Mouse (Mus musculus): ENCODE results near the gene Lmod2. TPM values are rescaled to one million over a fixed set of nuclear protein-coding genes. Genes with fewer than 3 reads are reported as not detected.

Lmod2 gene
- polyA plus RNA-seq, 1 experiment from 2014 or later = not detected

DNA sequence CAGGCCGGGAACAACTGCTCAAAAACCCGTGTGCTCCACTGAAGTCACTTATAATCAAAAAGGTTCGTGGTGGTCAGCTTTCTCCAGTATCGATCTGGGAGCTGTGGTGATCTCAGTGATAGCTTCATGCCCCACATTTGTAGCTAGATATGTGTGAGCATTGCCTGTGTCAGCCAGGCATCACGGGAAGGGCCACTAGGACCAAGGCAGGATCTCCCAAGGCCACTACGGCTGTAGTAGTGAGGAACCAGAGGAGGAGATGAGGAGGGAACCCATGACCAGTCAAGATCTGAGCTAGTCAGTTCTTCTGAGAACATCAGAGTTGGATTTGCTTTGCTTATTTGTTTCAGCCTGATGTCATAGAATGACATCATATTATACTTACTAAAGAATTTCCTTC is 1.6 kb downstream of the Lmod2 start:
- no peaks in the 10 kb centered on the region for H3K27me3 ChIP-seq (ENCODE audit: control insufficient read depth, insufficient read depth, low read depth, low read length)
- no peaks in the 10 kb centered on the region for H3K36me3 ChIP-seq (ENCODE audit: control insufficient read depth, insufficient read depth, low read length)
- H3K4me1 ChIP-seq (ENCODE audit: control insufficient read depth, insufficient read depth, low read length) = no peaks in the 10 kb centered on the region
- no peak overlapping the region for H3K4me3 ChIP-seq (ENCODE audit: low read depth, low read length)
- no peaks in the 10 kb centered on the region for H3K9me3 ChIP-seq (replicated peaks; ENCODE audit: control insufficient read depth, low read length, poor library complexity, severe bottlenecking)
- no peak overlapping the region for H3K9ac ChIP-seq (ENCODE audit: low read depth, low read length)
- no peak for ATAC-seq
- WGBS = 95% methylated on average over 6 of the region's 6 CpGs
- no peak overlapping the region for H3K27ac ChIP-seq (ENCODE audit: low read length)
- no peak overlapping the region for H3K4me2 ChIP-seq (ENCODE audit: low read length)

DNA sequence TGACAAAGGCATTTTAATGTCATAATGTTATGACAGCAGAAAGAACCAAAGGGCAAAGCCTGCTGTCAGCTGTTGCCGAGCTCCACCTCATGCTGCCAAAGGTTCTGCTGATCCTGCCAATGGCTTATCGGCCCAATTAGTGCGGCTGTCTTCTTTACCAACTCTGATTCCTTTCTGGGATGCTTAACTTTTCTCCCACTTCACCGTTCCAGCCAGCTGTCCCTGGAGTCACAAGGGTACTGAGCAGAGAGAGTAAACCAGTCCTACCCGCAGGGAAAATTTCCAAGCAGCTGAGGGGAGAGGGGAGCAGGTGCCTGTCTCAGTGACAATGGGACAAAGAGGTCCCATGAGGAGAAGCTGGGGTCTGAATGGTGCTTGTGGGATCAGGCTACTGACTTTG is 2.1 kb downstream of the Lmod2 start:
- Histone ChIP-seq H3K4me3 (ENCODE audit: low read depth, low read length) (no peak overlapping the region), H3K36me3 (ENCODE audit: control insufficient read depth, insufficient read depth, low read length) (no peaks in the 10 kb centered on the region), H3K27ac (ENCODE audit: low read length) (no peak overlapping the region), H3K4me2 (ENCODE audit: low read length) (no peak overlapping the region), H3K27me3 (ENCODE audit: control insufficient read depth, insufficient read depth, low read depth, low read length) (no peaks in the 10 kb centered on the region), H3K9ac (ENCODE audit: low read depth, low read length) (no peak overlapping the region), H3K9me3 (replicated peaks; ENCODE audit: control insufficient read depth, low read length, poor library complexity, severe bottlenecking) (no peaks in the 10 kb centered on the region), H3K4me1 (ENCODE audit: control insufficient read depth, insufficient read depth, low read length) (no peaks in the 10 kb centered on the region)
- ATAC-seq = no peak
- 77% methylated on average over 5 of the region's 5 CpGs for WGBS

- ATAC-seq = no peak
- 95% methylated on average over 6 of the region's 6 CpGs for WGBS
- H3K36me3 ChIP-seq (ENCODE audit: control insufficient read depth, insufficient read depth, low read length) = no peaks in the 10 kb centered on the region
- H3K9ac ChIP-seq (ENCODE audit: low read depth, low read length) = no peak overlapping the region
- no peaks in the 10 kb centered on the region for H3K9me3 ChIP-seq (replicated peaks; ENCODE audit: control insufficient read depth, low read length, poor library complexity, severe bottlenecking)
- no peak overlapping the region for H3K27ac ChIP-seq (ENCODE audit: low read length)
- H3K4me2 ChIP-seq (ENCODE audit: low read length) = no peak overlapping the region
- no peaks in the 10 kb centered on the region for H3K27me3 ChIP-seq (ENCODE audit: control insufficient read depth, insufficient read depth, low read depth, low read length)
- H3K4me3 ChIP-seq (ENCODE audit: low read depth, low read length) = no peak overlapping the region
- no peaks in the 10 kb centered on the region for H3K4me1 ChIP-seq (ENCODE audit: control insufficient read depth, insufficient read depth, low read length)
Observed at GRCm38 (mm10) chr6:24600134-24600533, 2.6 kb downstream of the Lmod2 start.

GRCm38 (mm10) chr6:24600726-24601125 is 3.2 kb downstream of the Lmod2 start:
- Histone ChIP-seq H3K4me3 (ENCODE audit: low read depth, low read length) (no peak overlapping the region), H3K36me3 (ENCODE audit: control insufficient read depth, insufficient read depth, low read length) (no peaks in the 10 kb centered on the region), H3K9me3 (replicated peaks; ENCODE audit: control insufficient read depth, low read length, poor library complexity, severe bottlenecking) (no peaks in the 10 kb centered on the region), H3K4me1 (ENCODE audit: control insufficient read depth, insufficient read depth, low read length) (no peaks in the 10 kb centered on the region), H3K27ac (ENCODE audit: low read length) (no peak overlapping the region), H3K4me2 (ENCODE audit: low read length) (no peak overlapping the region), H3K27me3 (ENCODE audit: control insufficient read depth, insufficient read depth, low read depth, low read length) (no peaks in the 10 kb centered on the region), H3K9ac (ENCODE audit: low read depth, low read length) (no peak overlapping the region)
- whole genome bisulfite sequencing = 75% methylated on average over 4 of the region's 4 CpGs
- no peak for ATAC-seq

GRCm38 (mm10) chr6:24601668-24602067 is 4.1 kb downstream of the Lmod2 start:
- Histone ChIP-seq H3K4me3 (ENCODE audit: low read depth, low read length) (no peak overlapping the region), H3K36me3 (ENCODE audit: control insufficient read depth, insufficient read depth, low read length) (no peaks in the 10 kb centered on the region), H3K9ac (ENCODE audit: low read depth, low read length) (no peak overlapping the region), H3K27ac (ENCODE audit: low read length) (no peak overlapping the region), H3K4me1 (ENCODE audit: control insufficient read depth, insufficient read depth, low read length) (no peaks in the 10 kb centered on the region), H3K9me3 (replicated peaks; ENCODE audit: control insufficient read depth, low read length, poor library complexity, severe bottlenecking) (no peaks in the 10 kb centered on the region), H3K27me3 (ENCODE audit: control insufficient read depth, insufficient read depth, low read depth, low read length) (no peaks in the 10 kb centered on the region), H3K4me2 (ENCODE audit: low read length) (no peak overlapping the region)
- ATAC-seq = no peak
- 52% methylated on average over 1 of the region's 1 CpGs for WGBS

DNA sequence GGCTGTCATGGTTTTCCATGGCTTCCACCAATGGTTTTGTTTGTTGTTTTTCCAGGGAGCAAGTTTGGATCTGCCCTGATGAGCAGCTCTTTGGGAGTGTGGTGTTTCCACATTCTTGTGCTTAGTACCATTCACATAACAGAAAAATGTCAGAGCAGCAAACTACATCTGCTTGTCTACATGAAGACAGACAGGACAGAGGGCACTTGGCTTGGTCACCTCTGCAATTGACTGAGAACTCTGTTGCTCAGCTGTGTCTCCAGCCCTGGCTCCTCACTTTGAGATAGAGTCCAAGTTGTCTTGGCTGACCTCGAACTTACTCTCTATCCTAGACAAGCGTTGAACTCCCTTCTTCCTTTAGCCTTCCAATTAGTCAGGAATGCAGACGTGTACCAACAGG is 4.8 kb downstream of the Lmod2 start:
- WGBS = 82% methylated on average over 3 of the region's 3 CpGs
- H3K4me3 ChIP-seq (ENCODE audit: low read depth, low read length) = no peak overlapping the region
- no peak overlapping the region for H3K4me2 ChIP-seq (ENCODE audit: low read length)
- ATAC-seq = no peak
- no peak overlapping the region for H3K9ac ChIP-seq (ENCODE audit: low read depth, low read length)
- no peaks in the 10 kb centered on the region for H3K9me3 ChIP-seq (replicated peaks; ENCODE audit: control insufficient read depth, low read length, poor library complexity, severe bottlenecking)
- H3K27me3 ChIP-seq (ENCODE audit: control insufficient read depth, insufficient read depth, low read depth, low read length) = no peaks in the 10 kb centered on the region
- H3K36me3 ChIP-seq (ENCODE audit: control insufficient read depth, insufficient read depth, low read length) = no peaks in the 10 kb centered on the region
- no peaks in the 10 kb centered on the region for H3K4me1 ChIP-seq (ENCODE audit: control insufficient read depth, insufficient read depth, low read length)
- no peak overlapping the region for H3K27ac ChIP-seq (ENCODE audit: low read length)

DNA sequence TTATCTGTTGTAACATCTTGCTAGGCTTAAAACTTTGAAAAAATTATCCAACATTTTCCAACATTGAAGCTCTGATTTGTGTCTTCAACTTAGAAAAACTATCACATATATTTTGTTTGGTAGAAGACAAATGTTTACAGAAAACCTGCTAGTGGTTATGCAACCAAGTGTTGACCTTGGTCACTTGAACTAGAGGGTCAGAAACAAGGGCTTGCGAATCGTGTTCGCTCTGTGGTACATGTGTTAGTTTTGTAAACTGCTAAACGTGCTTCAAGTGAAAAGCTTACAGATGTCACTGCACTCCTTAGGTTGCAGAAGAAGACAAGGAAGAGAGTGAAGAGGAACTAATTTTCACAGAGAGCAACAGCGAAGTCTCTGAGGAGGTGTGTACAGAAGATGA is 5.4 kb downstream of the Lmod2 start:
- H3K27ac ChIP-seq (ENCODE audit: low read length) = no peak overlapping the region
- WGBS = 96% methylated on average over 5 of the region's 5 CpGs
- H3K27me3 ChIP-seq (ENCODE audit: control insufficient read depth, insufficient read depth, low read depth, low read length) = no peaks in the 10 kb centered on the region
- no peak overlapping the region for H3K4me2 ChIP-seq (ENCODE audit: low read length)
- no peak overlapping the region for H3K4me3 ChIP-seq (ENCODE audit: low read depth, low read length)
- H3K36me3 ChIP-seq (ENCODE audit: control insufficient read depth, insufficient read depth, low read length) = no peaks in the 10 kb centered on the region
- no peaks in the 10 kb centered on the region for H3K4me1 ChIP-seq (ENCODE audit: control insufficient read depth, insufficient read depth, low read length)
- no peak for ATAC-seq
- H3K9me3 ChIP-seq (replicated peaks; ENCODE audit: control insufficient read depth, low read length, poor library complexity, severe bottlenecking) = no peaks in the 10 kb centered on the region
- no peak overlapping the region for H3K9ac ChIP-seq (ENCODE audit: low read depth, low read length)

DNA sequence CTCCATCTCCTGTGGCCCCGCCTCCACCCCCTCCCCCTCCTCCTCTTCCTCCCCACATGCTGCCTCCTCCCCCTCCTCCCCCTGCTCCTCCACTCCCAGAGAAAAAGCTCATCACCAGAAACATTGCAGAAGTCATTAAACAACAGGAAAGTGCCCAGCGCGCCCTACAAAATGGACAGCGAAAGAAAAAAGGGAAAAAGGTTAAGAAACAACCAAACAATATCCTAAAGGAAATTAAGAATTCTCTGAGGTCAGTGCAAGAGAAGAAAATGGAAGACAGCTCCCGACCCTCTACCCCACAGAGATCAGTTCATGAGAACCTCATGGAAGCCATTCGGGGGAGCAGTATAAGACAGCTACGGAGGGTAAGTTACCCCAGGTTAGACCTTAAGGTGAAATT is 6.7 kb downstream of the Lmod2 start:
- no peak overlapping the region for H3K4me3 ChIP-seq (ENCODE audit: low read depth, low read length)
- no peak overlapping the region for H3K9ac ChIP-seq (ENCODE audit: low read depth, low read length)
- no peak overlapping the region for H3K4me2 ChIP-seq (ENCODE audit: low read length)
- H3K27ac ChIP-seq (ENCODE audit: low read length) = no peak overlapping the region
- H3K9me3 ChIP-seq (replicated peaks; ENCODE audit: control insufficient read depth, low read length, poor library complexity, severe bottlenecking) = no peaks in the 10 kb centered on the region
- 93% methylated on average over 7 of the region's 7 CpGs for WGBS
- H3K27me3 ChIP-seq (ENCODE audit: control insufficient read depth, insufficient read depth, low read depth, low read length) = no peaks in the 10 kb centered on the region
- H3K4me1 ChIP-seq (ENCODE audit: control insufficient read depth, insufficient read depth, low read length) = no peaks in the 10 kb centered on the region
- ATAC-seq = no peak
- H3K36me3 ChIP-seq (ENCODE audit: control insufficient read depth, insufficient read depth, low read length) = no peaks in the 10 kb centered on the region

DNA sequence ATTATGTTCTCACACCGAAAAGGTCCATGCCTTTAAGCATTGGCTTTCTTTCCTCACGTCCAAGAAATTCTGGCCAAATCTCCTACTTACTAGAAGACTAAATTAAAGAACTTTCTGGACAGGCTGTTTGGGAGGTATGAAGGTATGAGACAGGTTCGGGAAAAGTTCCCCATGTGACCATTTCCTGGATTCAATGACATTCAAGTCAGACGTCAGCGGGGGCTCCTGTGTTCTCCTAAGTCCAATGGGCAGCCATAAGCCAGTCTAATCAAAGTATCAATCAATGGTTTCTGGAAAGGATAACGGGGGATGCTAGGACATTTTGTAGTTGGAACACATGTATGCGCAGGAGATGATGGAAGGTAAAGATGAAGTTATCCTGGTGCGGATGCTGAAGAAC is 8.1 kb downstream of the Lmod2 start:
- no peak for ATAC-seq
- no peaks in the 10 kb centered on the region for H3K36me3 ChIP-seq (ENCODE audit: control insufficient read depth, insufficient read depth, low read length)
- no peaks in the 10 kb centered on the region for H3K9me3 ChIP-seq (replicated peaks; ENCODE audit: control insufficient read depth, low read length, poor library complexity, severe bottlenecking)
- H3K27ac ChIP-seq (ENCODE audit: low read length) = no peak overlapping the region
- no peak overlapping the region for H3K9ac ChIP-seq (ENCODE audit: low read depth, low read length)
- no peak overlapping the region for H3K4me2 ChIP-seq (ENCODE audit: low read length)
- 93% methylated on average over 8 of the region's 8 CpGs for WGBS
- no peaks in the 10 kb centered on the region for H3K4me1 ChIP-seq (ENCODE audit: control insufficient read depth, insufficient read depth, low read length)
- no peak overlapping the region for H3K4me3 ChIP-seq (ENCODE audit: low read depth, low read length)
- H3K27me3 ChIP-seq (ENCODE audit: control insufficient read depth, insufficient read depth, low read depth, low read length) = no peaks in the 10 kb centered on the region

GRCm38 (mm10) chr6:24606512-24606911 is 8.9 kb downstream of the Lmod2 start:
- WGBS = 77% methylated on average over 10 of the region's 10 CpGs
- no peaks in the 10 kb centered on the region for H3K27me3 ChIP-seq (ENCODE audit: control insufficient read depth, insufficient read depth, low read depth, low read length)
- no peak overlapping the region for H3K27ac ChIP-seq (ENCODE audit: low read length)
- no peak for ATAC-seq
- H3K4me1 ChIP-seq (ENCODE audit: control insufficient read depth, insufficient read depth, low read length) = no peaks in the 10 kb centered on the region
- H3K4me3 ChIP-seq (ENCODE audit: low read depth, low read length) = no peak overlapping the region
- no peaks in the 10 kb centered on the region for H3K9me3 ChIP-seq (replicated peaks; ENCODE audit: control insufficient read depth, low read length, poor library complexity, severe bottlenecking)
- no peak overlapping the region for H3K9ac ChIP-seq (ENCODE audit: low read depth, low read length)
- H3K4me2 ChIP-seq (ENCODE audit: low read length) = no peak overlapping the region
- no peaks in the 10 kb centered on the region for H3K36me3 ChIP-seq (ENCODE audit: control insufficient read depth, insufficient read depth, low read length)
